Mouse (Mus musculus): ENCODE results near the gene Tgfa. TPM values are rescaled to one million over a fixed set of nuclear protein-coding genes. Genes with fewer than 3 reads are reported as not detected.

Tgfa gene
- polyA plus RNA-seq, 2 experiments, result 0.99 to 1.7 TPM

GRCm38 (mm10) chr6:86206985-86207384, 12.0 kb downstream of the Tgfa start:
- WGBS (ENCODE audit: insufficient replicate concordance), result 64% methylated on average over 12 of the region's 12 CpGs
- Histone ChIP-seq H3K9ac (replicated peaks) (no peak overlapping the region), H3K27ac (no peak overlapping the region), H3K36me3 (replicated peaks; ENCODE audit: control insufficient read depth, insufficient read depth, low read depth) (no peaks in the 10 kb centered on the region), H3K27me3 (ENCODE audit: control insufficient read depth, insufficient read depth, low read length) (no peaks in the 10 kb centered on the region), H3K4me3 (ENCODE audit: insufficient read depth in 1 of 2, low read depth in 2 of 2, low read length in 2 of 2) (no peak overlapping the region), H3K4me1 (replicated peaks; ENCODE audit: control insufficient read depth in 2 of 2, insufficient read depth in 2 of 2, low read length in 1 of 2) (peaks cover 0 to 10% of the 10 kb centered on the region in 2 experiments; a peak in 1 of 4 replicates), H3K9me3 (ENCODE audit: control insufficient read depth, low read length) (no peaks in the 10 kb centered on the region), H3K4me2 (ENCODE audit: low read depth) (no peak overlapping the region)
- ATAC-seq (ENCODE audit: insufficient read depth) (no peak), DNase-seq (ENCODE audit: low read depth in 3 of 3, low spot score in 3 of 3) (no peak)
- TF ChIP-seq EP300 (IDR thresholded peaks at IDR 0.05; ENCODE audit: low read depth), result no peak

GRCm38 (mm10) chr6:86209133-86210016, 14.4 kb downstream of the Tgfa start:
- Histone ChIP-seq H3K27ac (no peak overlapping the region), H3K27me3 (ENCODE audit: control insufficient read depth, insufficient read depth, low read length) (no peaks in the 10 kb centered on the region), H3K4me1 (replicated peaks; ENCODE audit: control insufficient read depth in 2 of 2, insufficient read depth in 2 of 2, low read length in 1 of 2) (peaks cover 0 to 14% of the 10 kb centered on the region in 2 experiments; a peak in 1 of 4 replicates), H3K4me3 (ENCODE audit: insufficient read depth in 1 of 2, low read depth in 2 of 2, low read length in 2 of 2) (no peak overlapping the region), H3K4me2 (ENCODE audit: low read depth) (no peak overlapping the region), H3K36me3 (replicated peaks; ENCODE audit: control insufficient read depth, insufficient read depth, low read depth) (no peaks in the 10 kb centered on the region), H3K9me3 (ENCODE audit: control insufficient read depth, low read length) (no peaks in the 10 kb centered on the region), H3K9ac (replicated peaks) (no peak overlapping the region)
- TF ChIP-seq EP300 (IDR thresholded peaks at IDR 0.05; ENCODE audit: low read depth) (no peak), CTCF (IDR thresholded peaks at IDR 0.05; ENCODE audit: low read depth) (no peak)
- 41% methylated on average over 17 of the region's 17 CpGs for WGBS (ENCODE audit: insufficient replicate concordance)
- no peak for ATAC-seq (ENCODE audit: insufficient read depth)
- no peak for DNase-seq (ENCODE audit: low read depth in 3 of 3, low spot score in 3 of 3)

GRCm38 (mm10) chr6:86210017-86210408, 15.0 kb downstream of the Tgfa start:
- no peaks in the 10 kb centered on the region for H3K27me3 ChIP-seq (ENCODE audit: control insufficient read depth, insufficient read depth, low read length)
- no peaks in the 10 kb centered on the region for H3K9me3 ChIP-seq (ENCODE audit: control insufficient read depth, low read length)
- peaks cover 0 to 14% of the 10 kb centered on the region in 2 experiments; a peak in 1 of 4 replicates for H3K4me1 ChIP-seq (replicated peaks; ENCODE audit: control insufficient read depth in 2 of 2, insufficient read depth in 2 of 2, low read length in 1 of 2)
- H3K36me3 ChIP-seq (replicated peaks; ENCODE audit: control insufficient read depth, insufficient read depth, low read depth), result no peaks in the 10 kb centered on the region
- DNase-seq (ENCODE audit: low read depth in 3 of 3, low spot score in 3 of 3) (no peak), ATAC-seq (ENCODE audit: insufficient read depth) (no peak)
- 28% methylated on average over 6 of the region's 6 CpGs for WGBS (ENCODE audit: insufficient replicate concordance)
- no peak for TF ChIP-seq CTCF (IDR thresholded peaks at IDR 0.05; ENCODE audit: low read depth)
- no peak for TF ChIP-seq EP300 (IDR thresholded peaks at IDR 0.05; ENCODE audit: low read depth)
- H3K4me2 ChIP-seq (ENCODE audit: low read depth), result no peak overlapping the region
- no peak overlapping the region for H3K9ac ChIP-seq (replicated peaks)
- H3K27ac ChIP-seq, result no peak overlapping the region
- H3K4me3 ChIP-seq (ENCODE audit: insufficient read depth in 1 of 2, low read depth in 2 of 2, low read length in 2 of 2), result no peak overlapping the region

GRCm38 (mm10) chr6:86210619-86211018, 15.6 kb downstream of the Tgfa start:
- H3K4me2 ChIP-seq (ENCODE audit: low read depth), result no peak overlapping the region
- H3K36me3 ChIP-seq (replicated peaks; ENCODE audit: control insufficient read depth, insufficient read depth, low read depth), result no peaks in the 10 kb centered on the region
- no peaks in the 10 kb centered on the region for H3K9me3 ChIP-seq (ENCODE audit: control insufficient read depth, low read length)
- H3K4me3 ChIP-seq (ENCODE audit: insufficient read depth in 1 of 2, low read depth in 2 of 2, low read length in 2 of 2), result no peak overlapping the region
- no peak overlapping the region for H3K9ac ChIP-seq (replicated peaks)
- no peaks in the 10 kb centered on the region for H3K27me3 ChIP-seq (ENCODE audit: control insufficient read depth, insufficient read depth, low read length)
- ATAC-seq (ENCODE audit: insufficient read depth), result no peak
- DNase-seq (ENCODE audit: low read depth in 3 of 3, low spot score in 3 of 3), result no peak
- no peak overlapping the region for H3K27ac ChIP-seq
- TF ChIP-seq EP300 (IDR thresholded peaks at IDR 0.05; ENCODE audit: low read depth) (no peak), CTCF (IDR thresholded peaks at IDR 0.05; ENCODE audit: low read depth) (no peak)
- H3K4me1 ChIP-seq (replicated peaks; ENCODE audit: control insufficient read depth in 2 of 2, insufficient read depth in 2 of 2, low read length in 1 of 2), result peaks cover 0 to 14% of the 10 kb centered on the region in 2 experiments; a peak in 1 of 4 replicates
- WGBS (ENCODE audit: insufficient replicate concordance), result 62% methylated on average over 3 of the region's 3 CpGs

GRCm38 (mm10) chr6:86211081-86211763, 16.2 kb downstream of the Tgfa start:
- H3K4me3 ChIP-seq (ENCODE audit: insufficient read depth in 1 of 2, low read depth in 2 of 2, low read length in 2 of 2), result no peak overlapping the region
- H3K27ac ChIP-seq, result no peak overlapping the region
- no peaks in the 10 kb centered on the region for H3K27me3 ChIP-seq (ENCODE audit: control insufficient read depth, insufficient read depth, low read length)
- TF ChIP-seq CTCF (IDR thresholded peaks at IDR 0.05; ENCODE audit: low read depth) (no peak), EP300 (IDR thresholded peaks at IDR 0.05; ENCODE audit: low read depth) (no peak)
- H3K36me3 ChIP-seq (replicated peaks; ENCODE audit: control insufficient read depth, insufficient read depth, low read depth), result no peaks in the 10 kb centered on the region
- WGBS (ENCODE audit: insufficient replicate concordance), result 64% methylated on average over 12 of the region's 12 CpGs
- peaks cover 0 to 14% of the 10 kb centered on the region in 2 experiments; a peak in 1 of 4 replicates for H3K4me1 ChIP-seq (replicated peaks; ENCODE audit: control insufficient read depth in 2 of 2, insufficient read depth in 2 of 2, low read length in 1 of 2)
- no peak overlapping the region for H3K9ac ChIP-seq (replicated peaks)
- no peak for ATAC-seq (ENCODE audit: insufficient read depth)
- no peaks in the 10 kb centered on the region for H3K9me3 ChIP-seq (ENCODE audit: control insufficient read depth, low read length)
- no peak overlapping the region for H3K4me2 ChIP-seq (ENCODE audit: low read depth)
- no peak for DNase-seq (ENCODE audit: low read depth in 3 of 3, low spot score in 3 of 3)
